Mouse (Mus musculus) adrenal gland, postnatal 25 days (tissue): ENCODE results near the gene Sprr1b. TPM values are rescaled to one million over a fixed set of nuclear protein-coding genes. Genes with fewer than 3 reads are reported as not detected.
"Not testable (repeated sequence)": the region's sequence is repeated elsewhere in the genome, so short reads cannot be mapped to it uniquely, and the experiment has no call there.

Source experiments
- DNase-seq: peaks from one replicate; pipeline ENCODE4 v3.0.0; 2021; ENCODE audit warnings: mixed read lengths
- long read RNA-seq: library from polyadenylated mRNA; stranded (forward); transcript quantifications from one replicate; pipeline ENCODE4 v2.0.0, GENCODE M21; 2021
- total RNA-seq: library from RNA; stranded (reverse); gene quantifications from 2 replicates; pipeline ENCODE4 v1.2.3, GENCODE M21; 2021

The Sprr1b gene
- not detected in 2 replicates for total RNA-seq
- long read RNA-seq: 0 reads

GRCm38 (mm10) chr3:92438689-92439088 is at the start of gene Sprr1b:
TSS of gene Sprr1b (minus strand) at chr3:92438789.
- no peak for DNase-seq

GRCm38 (mm10) chr3:92486307-92486706 is 47.7 kb upstream of the Sprr1b start:
- DNase-seq: no peak

- no peak for DNase-seq
Measured at GRCm38 (mm10) chr3:92485863-92486262, 47.3 kb upstream of the Sprr1b start, which contains the start of gene Sprr1a. TSS of gene Sprr1a (minus strand) at chr3:92485895.

- not testable (repeated sequence) for DNase-seq
Measured at GRCm38 (mm10) chr3:92481249-92481648, 42.7 kb upstream of the Sprr1b start.

GRCm38 (mm10) chr3:92470111-92470510 is 31.5 kb upstream of the Sprr1b start:
- no peak for DNase-seq

- no peak for DNase-seq
Measured at GRCm38 (mm10) chr3:92467424-92467823, 28.8 kb upstream of the Sprr1b start.

- no peak for DNase-seq
Measured at GRCm38 (mm10) chr3:92466576-92466975, 28.0 kb upstream of the Sprr1b start.

- DNase-seq: no peak
Measured at GRCm38 (mm10) chr3:92458620-92459019, 20.0 kb upstream of the Sprr1b start, which contains the start of gene Sprr3. TSS of gene Sprr3 (minus strand) at chr3:92458720.

GRCm38 (mm10) chr3:92455151-92455550 is 16.6 kb upstream of the Sprr1b start:
- no peak for DNase-seq

- DNase-seq: no peak
Measured at GRCm38 (mm10) chr3:92440177-92440576, 1.6 kb upstream of the Sprr1b start.

GRCm38 (mm10) chr3:92432282-92432681 is 6.3 kb downstream of the Sprr1b start, which contains the start of gene Sprr2k:
TSS of gene Sprr2k (plus strand) at chr3:92432582.
- no peak for DNase-seq

- DNase-seq: no peak
Measured at GRCm38 (mm10) chr3:92429323-92429722, 9.3 kb downstream of the Sprr1b start, which contains the start of gene Gm9774. TSS of gene Gm9774 (minus strand) at chr3:92429423.

- DNase-seq: no peak
Measured at GRCm38 (mm10) chr3:92417782-92418181, 20.8 kb downstream of the Sprr1b start, which contains the start of gene Sprr2j-ps. TSS of gene Sprr2j-ps (plus strand) at chr3:92418082.

GRCm38 (mm10) chr3:92407691-92408090 is 30.9 kb downstream of the Sprr1b start, which contains the start of gene Sprr2i:
TSS of gene Sprr2i (plus strand) at chr3:92407991.
- DNase-seq: no peak

- DNase-seq: no peak
Measured at GRCm38 (mm10) chr3:92394301-92394700, 44.3 kb downstream of the Sprr1b start.

Other genes starting within 250 kb of the Sprr1b start
- gene Sprr2a1, start 223.0 kb downstream of the Sprr1b start, total RNA-seq: not detected in 2 replicates
- not detected in 2 replicates for gene Sprr2a2, start 222.9 kb downstream of the Sprr1b start, total RNA-seq
- not detected in 2 replicates for gene Sprr2a3, start 153.4 kb downstream of the Sprr1b start, total RNA-seq
- gene Sprr2b, start 122.2 kb downstream of the Sprr1b start, total RNA-seq: not detected in 2 replicates
- not detected in 2 replicates for gene Sprr2d, start 99.6 kb downstream of the Sprr1b start, total RNA-seq
- gene Sprr2e, start 86.6 kb downstream of the Sprr1b start, total RNA-seq: not detected in 2 replicates
- not detected in 2 replicates for gene Sprr2f, start 73.6 kb downstream of the Sprr1b start, total RNA-seq
- not detected in 2 replicates for gene Sprr2h, start 53.1 kb downstream of the Sprr1b start, total RNA-seq
- not detected in 2 replicates for gene Sprr2i, start 30.8 kb downstream of the Sprr1b start, total RNA-seq
- not detected in 2 replicates for gene Sprr2j-ps, start 20.7 kb downstream of the Sprr1b start, total RNA-seq
- 4.2 and 25.6 TPM in 2 replicates for gene Gm9774, start 9.4 kb downstream of the Sprr1b start, total RNA-seq
- not detected in 2 replicates for gene Sprr2k, start 6.2 kb downstream of the Sprr1b start, total RNA-seq
- not detected in 2 replicates for gene Sprr3, start 19.9 kb upstream of the Sprr1b start, total RNA-seq
- gene Sprr1a, start 47.1 kb upstream of the Sprr1b start, total RNA-seq: not detected in 2 replicates
- not detected in 2 replicates for gene Sprr4, start 61.7 kb upstream of the Sprr1b start, total RNA-seq
- not detected in 2 replicates for gene 2310046K23Rik, start 95.7 kb upstream of the Sprr1b start, total RNA-seq
- gene Ivl, start 134.9 kb upstream of the Sprr1b start, total RNA-seq: not detected in 2 replicates
- not detected in 2 replicates for gene Smcp, start 150.2 kb upstream of the Sprr1b start, total RNA-seq
- not detected in 2 replicates for gene 2210017I01Rik, start 168.7 kb upstream of the Sprr1b start, total RNA-seq
- not detected in 2 replicates for gene Lce6a, start 182.9 kb upstream of the Sprr1b start, total RNA-seq
- not detected in 2 replicates for gene Lce1a1, start 209.5 kb upstream of the Sprr1b start, total RNA-seq
- gene Lce1b, start 218.1 kb upstream of the Sprr1b start, total RNA-seq: not detected in 2 replicates
- not detected in 2 replicates for gene Lce1a2, start 231.5 kb upstream of the Sprr1b start, total RNA-seq
- gene Lce1c, start 240.5 kb upstream of the Sprr1b start, total RNA-seq: not detected in 2 replicates
- not detected in 2 replicates for gene Lce1d, start 248.4 kb upstream of the Sprr1b start, total RNA-seq